Mouse (Mus musculus): ENCODE data around the gene Supt3. TPM values are rescaled to one million over a fixed set of nuclear protein-coding genes. Genes with fewer than 3 reads are reported as not detected.
A peak's percentile ranks its signal among the peaks of the same experiment; 100 is the strongest.

Supt3 gene
- total and polyA plus RNA-seq, 2 experiments from 2014 or later, result 3.2 to 24.5 TPM

- ATAC-seq (peak; percentile 77), DNase-seq (peak; percentile 78)
- Histone ChIP-seq H3K27ac (ENCODE audit: low read depth, low read length) (0 out of 2 replicates have a peak overlapping the region, but pooled peaks have one; percentile 29), H3K36me3 (ENCODE audit: insufficient read depth) (no peaks in the 10 kb centered on the region), H3K4me1 (ENCODE audit: insufficient read depth) (peaks cover 9% of the 10 kb centered on the region; the same call in 1 of the 2 replicates), H3K9ac (peak overlapping the region; percentile 56), H3K4me3 (ENCODE audit: low read depth, low read length) (peak overlapping the region; percentile 70), H3K9me3 (ENCODE audit: low read length) (no peaks in the 10 kb centered on the region), H3K4me2 (ENCODE audit: low read depth) (peak overlapping the region; percentile 85), H3K27me3 (ENCODE audit: insufficient read depth, low read length) (peaks cover 39% of the 10 kb centered on the region)
- peak; percentile 67 for TF ChIP-seq CTCF (IDR thresholded peaks at IDR 0.05; ENCODE audit: low read depth)
- WGBS, result under 1% methylated on average over 71 of the region's 73 CpGs
Measured at GRCm38 (mm10) chr17:44735991-44736561, 40.9 kb upstream of the Supt3 start.

GRCm38 (mm10) chr17:44737275-44738120, 39.5 kb upstream of the Supt3 start:
- TF ChIP-seq CTCF (IDR thresholded peaks at IDR 0.05; ENCODE audit: low read depth), result no peak
- peaks cover 37% of the 10 kb centered on the region for H3K27me3 ChIP-seq (ENCODE audit: insufficient read depth, low read length)

GRCm38 (mm10) chr17:44738121-44738637, 38.8 kb upstream of the Supt3 start:
- Histone ChIP-seq H3K27me3 (ENCODE audit: insufficient read depth, low read length) (peaks cover 35% of the 10 kb centered on the region), H3K4me1 (ENCODE audit: insufficient read depth) (peaks cover 9% of the 10 kb centered on the region; the same call in 1 of the 2 replicates), H3K9ac (no peak overlapping the region), H3K27ac (ENCODE audit: low read depth, low read length) (no peak overlapping the region), H3K4me2 (ENCODE audit: low read depth) (peak overlapping the region; percentile 85; the same call in 1 of the 2 replicates), H3K4me3 (ENCODE audit: low read depth, low read length) (peak overlapping the region; percentile 5; the same call in 1 of the 2 replicates), H3K9me3 (ENCODE audit: low read length) (no peaks in the 10 kb centered on the region), H3K36me3 (ENCODE audit: insufficient read depth) (no peaks in the 10 kb centered on the region)
- no peak for ATAC-seq
- WGBS, result 4% methylated on average over 17 of the region's 22 CpGs
- DNase-seq, result peak; percentile 56
- TF ChIP-seq CTCF (IDR thresholded peaks at IDR 0.05; ENCODE audit: low read depth), result peak; percentile 48

More at GRCm38 (mm10) chr17:44737275-44738120, 39.5 kb upstream of the Supt3 start:
- WGBS, result 2% methylated on average over 33 of the region's 33 CpGs
- ATAC-seq, result no peak
- H3K9ac ChIP-seq, result no peak overlapping the region
- no peaks in the 10 kb centered on the region for H3K9me3 ChIP-seq (ENCODE audit: low read length)
- H3K4me2 ChIP-seq (ENCODE audit: low read depth), result peak overlapping the region; percentile 85
- H3K4me3 ChIP-seq (ENCODE audit: low read depth, low read length), result peak overlapping the region; percentile 16
- peak; percentile 51 for DNase-seq
- H3K36me3 ChIP-seq (ENCODE audit: insufficient read depth), result no peaks in the 10 kb centered on the region
- H3K4me1 ChIP-seq (ENCODE audit: insufficient read depth), result peaks cover 9% of the 10 kb centered on the region; the same call in 1 of the 2 replicates
- no peak overlapping the region for H3K27ac ChIP-seq (ENCODE audit: low read depth, low read length)

GRCm38 (mm10) chr17:44742246-44742645, 34.7 kb upstream of the Supt3 start:
- 88% methylated on average over 9 of the region's 9 CpGs for WGBS

GRCm38 (mm10) chr17:44743780-44744179, 33.2 kb upstream of the Supt3 start:
- no peaks in the 10 kb centered on the region for H3K36me3 ChIP-seq (ENCODE audit: insufficient read depth)
- 63% methylated on average over 3 of the region's 3 CpGs for WGBS
- H3K4me2 ChIP-seq (ENCODE audit: low read depth), result no peak overlapping the region
- peaks cover 6% of the 10 kb centered on the region for H3K27me3 ChIP-seq (ENCODE audit: insufficient read depth, low read length)
- no peak overlapping the region for H3K9ac ChIP-seq
- peak; percentile 39 for TF ChIP-seq CTCF (IDR thresholded peaks at IDR 0.05; ENCODE audit: low read depth)
- H3K27ac ChIP-seq (ENCODE audit: low read depth, low read length), result no peak overlapping the region
- ATAC-seq, result no peak
- H3K9me3 ChIP-seq (ENCODE audit: low read length), result no peaks in the 10 kb centered on the region
- no peaks in the 10 kb centered on the region for H3K4me1 ChIP-seq (ENCODE audit: insufficient read depth)
- DNase-seq, result no peak
- H3K4me3 ChIP-seq (ENCODE audit: low read depth, low read length), result no peak overlapping the region

More at GRCm38 (mm10) chr17:44742246-44742645, 34.7 kb upstream of the Supt3 start:
- no peak for ATAC-seq
- Histone ChIP-seq H3K4me2 (ENCODE audit: low read depth) (no peak overlapping the region), H3K27me3 (ENCODE audit: insufficient read depth, low read length) (peaks cover 19% of the 10 kb centered on the region), H3K36me3 (ENCODE audit: insufficient read depth) (no peaks in the 10 kb centered on the region), H3K9me3 (ENCODE audit: low read length) (no peaks in the 10 kb centered on the region), H3K4me1 (ENCODE audit: insufficient read depth) (peaks cover 2% of the 10 kb centered on the region; the same call in 1 of the 2 replicates), H3K4me3 (ENCODE audit: low read depth, low read length) (no peak overlapping the region), H3K27ac (ENCODE audit: low read depth, low read length) (no peak overlapping the region), H3K9ac (no peak overlapping the region)
- no peak for DNase-seq
- no peak for TF ChIP-seq CTCF (IDR thresholded peaks at IDR 0.05; ENCODE audit: low read depth)

GRCm38 (mm10) chr17:44745378-44745777, 31.6 kb upstream of the Supt3 start:
- H3K4me3 ChIP-seq (ENCODE audit: low read depth, low read length), result no peak overlapping the region
- no peaks in the 10 kb centered on the region for H3K9me3 ChIP-seq (ENCODE audit: low read length)
- H3K9ac ChIP-seq, result no peak overlapping the region
- TF ChIP-seq CTCF (IDR thresholded peaks at IDR 0.05; ENCODE audit: low read depth), result no peak
- DNase-seq (no peak), ATAC-seq (no peak)
- no peak overlapping the region for H3K27ac ChIP-seq (ENCODE audit: low read depth, low read length)
- H3K4me1 ChIP-seq (ENCODE audit: insufficient read depth), result no peaks in the 10 kb centered on the region
- WGBS, result 92% methylated on average over 8 of the region's 8 CpGs
- no peak overlapping the region for H3K4me2 ChIP-seq (ENCODE audit: low read depth)
- no peaks in the 10 kb centered on the region for H3K36me3 ChIP-seq (ENCODE audit: insufficient read depth)
- H3K27me3 ChIP-seq (ENCODE audit: insufficient read depth, low read length), result no peaks in the 10 kb centered on the region; the same call in 1 of the 2 replicates

Data from forebrain, postnatal 0 days (tissue).